Mouse (Mus musculus) ES-Bruce4 (cell line): ENCODE measurements around the gene Csf2rb.
"Not testable (repeated sequence)": the region's sequence is repeated elsewhere in the genome, so short reads cannot be mapped to it uniquely, and the experiment has no call there.

ENCODE experiments used
- CTCF ChIP-seq: IDR thresholded peaks from one replicate; pipeline ENCODE4 v1.8.1; 2011; ENCODE audit warnings: low read depth, low read length
- EP300 ChIP-seq: IDR thresholded peaks from 2 replicates; pipeline ENCODE4 v1.6.1; 2011; ENCODE audit warnings: low read depth, low read length; ENCODE audit not compliant: insufficient read depth

- TF ChIP-seq CTCF, EP300: not testable (repeated sequence)
Measured at GRCm38 (mm10) chr15:78340919-78341318, 15.4 kb downstream of the Csf2rb start.
